Mouse (Mus musculus): ENCODE results near the gene Fzr1. TPM values are rescaled to one million over a fixed set of nuclear protein-coding genes. Genes with fewer than 3 reads are reported as not detected.

Gene Fzr1
- polyA plus RNA-seq, 1 experiment from 2014 or later, result 90.9 TPM

GRCm38 (mm10) chr10:81399296-81399695, 21.0 kb upstream of the Fzr1 start:
- Histone ChIP-seq H3K4me1 (peaks cover 67% of the 10 kb centered on the region), H3K27ac (no peak overlapping the region), H3K36me3 (peaks cover 61% of the 10 kb centered on the region), H3K9ac (0 out of 2 replicates have a peak overlapping the region, but pooled peaks have one; percentile 10), H3K27me3 (no peaks in the 10 kb centered on the region), H3K9me3 (no peaks in the 10 kb centered on the region), H3K4me2 (no peak overlapping the region), H3K4me3 (no peak overlapping the region)
- ATAC-seq (ENCODE audit: insufficient number of reproducible peaks, low FRiP score, low TSS enrichment, low read depth), result no peak
- WGBS, result 65% methylated on average over 5 of the region's 5 CpGs

GRCm38 (mm10) chr10:81396749-81397148, 18.4 kb upstream of the Fzr1 start:
- Histone ChIP-seq H3K27ac (peak overlapping the region; percentile 71), H3K9me3 (no peaks in the 10 kb centered on the region), H3K4me2 (no peak overlapping the region), H3K27me3 (no peaks in the 10 kb centered on the region), H3K4me1 (peaks cover 59% of the 10 kb centered on the region), H3K4me3 (no peak overlapping the region), H3K9ac (0 out of 2 replicates have a peak overlapping the region, but pooled peaks have one; percentile 3), H3K36me3 (peaks cover 43% of the 10 kb centered on the region)
- 74% methylated on average over 5 of the region's 5 CpGs for WGBS
- ATAC-seq (ENCODE audit: insufficient number of reproducible peaks, low FRiP score, low TSS enrichment, low read depth), result no peak

GRCm38 (mm10) chr10:81395865-81396264, 17.5 kb upstream of the Fzr1 start:
- H3K4me3 ChIP-seq, result no peak overlapping the region
- H3K36me3 ChIP-seq, result peaks cover 47% of the 10 kb centered on the region
- H3K4me1 ChIP-seq, result peaks cover 50% of the 10 kb centered on the region
- no peak overlapping the region for H3K9ac ChIP-seq
- ATAC-seq (ENCODE audit: insufficient number of reproducible peaks, low FRiP score, low TSS enrichment, low read depth), result no peak
- H3K9me3 ChIP-seq, result no peaks in the 10 kb centered on the region
- peak overlapping the region; percentile 71; the same call in 1 of the 2 replicates for H3K27ac ChIP-seq
- H3K4me2 ChIP-seq, result no peak overlapping the region
- H3K27me3 ChIP-seq, result no peaks in the 10 kb centered on the region
- 73% methylated on average over 4 of the region's 4 CpGs for WGBS

- H3K4me3 ChIP-seq, result no peak overlapping the region
- H3K36me3 ChIP-seq, result peaks cover 39% of the 10 kb centered on the region
- H3K9ac ChIP-seq, result no peak overlapping the region
- no peak overlapping the region for H3K4me2 ChIP-seq
- H3K9me3 ChIP-seq, result no peaks in the 10 kb centered on the region
- H3K27ac ChIP-seq, result no peak overlapping the region
- H3K27me3 ChIP-seq, result no peaks in the 10 kb centered on the region
- H3K4me1 ChIP-seq, result peaks cover 44% of the 10 kb centered on the region
- 12% methylated on average over 5 of the region's 5 CpGs for WGBS
- no peak for ATAC-seq (ENCODE audit: insufficient number of reproducible peaks, low FRiP score, low TSS enrichment, low read depth)
Measured at GRCm38 (mm10) chr10:81395127-81395526, 16.8 kb upstream of the Fzr1 start.

GRCm38 (mm10) chr10:81393456-81394063, 15.2 kb upstream of the Fzr1 start:
- H3K4me1 ChIP-seq, result peaks cover 51% of the 10 kb centered on the region
- H3K4me2 ChIP-seq, result peak overlapping the region; percentile 55
- H3K9ac ChIP-seq, result peak overlapping the region; percentile 33; the same call in 1 of the 2 replicates
- H3K4me3 ChIP-seq, result peak overlapping the region; percentile 29
- H3K27me3 ChIP-seq, result no peaks in the 10 kb centered on the region
- H3K36me3 ChIP-seq, result peaks cover 35% of the 10 kb centered on the region
- H3K27ac ChIP-seq, result peak overlapping the region; percentile 74
- no peak for ATAC-seq (ENCODE audit: insufficient number of reproducible peaks, low FRiP score, low TSS enrichment, low read depth)
- no peaks in the 10 kb centered on the region for H3K9me3 ChIP-seq
- 7% methylated on average over 19 of the region's 19 CpGs for WGBS

GRCm38 (mm10) chr10:81392781-81393185, 14.5 kb upstream of the Fzr1 start, which contains the start of gene Smim24:
Gene Smim24 (plus strand): TSS chr10:81393051.
- H3K27ac ChIP-seq, result peak within 1 kb of the TSS; percentile 74
- 60% methylated on average over 14 of the region's 14 CpGs for WGBS

GRCm38 (mm10) chr10:81392270-81392669, 14.0 kb upstream of the Fzr1 start:
- H3K4me3 ChIP-seq, result no peak overlapping the region
- peaks cover 43% of the 10 kb centered on the region for H3K4me1 ChIP-seq
- no peak for ATAC-seq (ENCODE audit: insufficient number of reproducible peaks, low FRiP score, low TSS enrichment, low read depth)
- no peak overlapping the region for H3K27ac ChIP-seq
- 88% methylated on average over 6 of the region's 6 CpGs for WGBS
- peaks cover 35% of the 10 kb centered on the region for H3K36me3 ChIP-seq
- H3K9ac ChIP-seq, result no peak overlapping the region
- H3K4me2 ChIP-seq, result no peak overlapping the region
- H3K27me3 ChIP-seq, result no peaks in the 10 kb centered on the region
- H3K9me3 ChIP-seq, result no peaks in the 10 kb centered on the region

More at GRCm38 (mm10) chr10:81392781-81393185, 14.5 kb upstream of the Fzr1 start, which contains the start of gene Smim24:
- peaks cover 48% of the 10 kb centered on the region for H3K4me1 ChIP-seq
- peak within 1 kb of the TSS; percentile 55 for H3K4me2 ChIP-seq
- H3K36me3 ChIP-seq, result peaks cover 35% of the 10 kb centered on the region
- H3K9ac ChIP-seq, result peak within 1 kb of the TSS; percentile 33; the same call in 1 of the 2 replicates
- ATAC-seq (ENCODE audit: insufficient number of reproducible peaks, low FRiP score, low TSS enrichment, low read depth), result no peak
- no peaks in the 10 kb centered on the region for H3K9me3 ChIP-seq
- H3K4me3 ChIP-seq, result peak within 1 kb of the TSS; percentile 29
- H3K27me3 ChIP-seq, result no peaks in the 10 kb centered on the region

- 89% methylated on average over 13 of the region's 13 CpGs for WGBS
- no peak overlapping the region for H3K4me3 ChIP-seq
- no peaks in the 10 kb centered on the region for H3K9me3 ChIP-seq
- ATAC-seq (ENCODE audit: insufficient number of reproducible peaks, low FRiP score, low TSS enrichment, low read depth), result no peak
- peaks cover 40% of the 10 kb centered on the region for H3K4me1 ChIP-seq
- no peak overlapping the region for H3K9ac ChIP-seq
- peaks cover 44% of the 10 kb centered on the region for H3K36me3 ChIP-seq
- H3K27me3 ChIP-seq, result no peaks in the 10 kb centered on the region
- H3K27ac ChIP-seq, result no peak overlapping the region
- H3K4me2 ChIP-seq, result no peak overlapping the region
Measured at GRCm38 (mm10) chr10:81390678-81390965, 12.3 kb upstream of the Fzr1 start.

- peaks cover 44% of the 10 kb centered on the region for H3K36me3 ChIP-seq
- H3K9ac ChIP-seq, result no peak overlapping the region
- no peaks in the 10 kb centered on the region for H3K9me3 ChIP-seq
- H3K27me3 ChIP-seq, result no peaks in the 10 kb centered on the region
- no peak overlapping the region for H3K4me3 ChIP-seq
- no peak overlapping the region for H3K4me2 ChIP-seq
- peaks cover 43% of the 10 kb centered on the region for H3K4me1 ChIP-seq
- WGBS, result 61% methylated on average over 23 of the region's 23 CpGs
- H3K27ac ChIP-seq, result no peak overlapping the region
- ATAC-seq (ENCODE audit: insufficient number of reproducible peaks, low FRiP score, low TSS enrichment, low read depth), result 0 out of 2 replicates have a peak, but pooled peaks have one; percentile 31
Measured at GRCm38 (mm10) chr10:81389801-81390677, 11.7 kb upstream of the Fzr1 start.

- H3K36me3 ChIP-seq, result peaks cover 44% of the 10 kb centered on the region
- H3K4me3 ChIP-seq, result no peak overlapping the region
- no peak overlapping the region for H3K9ac ChIP-seq
- H3K9me3 ChIP-seq, result no peaks in the 10 kb centered on the region
- ATAC-seq (ENCODE audit: insufficient number of reproducible peaks, low FRiP score, low TSS enrichment, low read depth), result no peak
- WGBS, result 59% methylated on average over 3 of the region's 3 CpGs
- no peak overlapping the region for H3K4me2 ChIP-seq
- peaks cover 42% of the 10 kb centered on the region for H3K4me1 ChIP-seq
- H3K27me3 ChIP-seq, result no peaks in the 10 kb centered on the region
- no peak overlapping the region for H3K27ac ChIP-seq
Measured at GRCm38 (mm10) chr10:81389373-81389772, 11.1 kb upstream of the Fzr1 start.

GRCm38 (mm10) chr10:81388505-81389055, 10.3 kb upstream of the Fzr1 start, which contains the start of gene Gm48552:
Gene Gm48552 (plus strand): TSS chr10:81389005.
- no peaks in the 10 kb centered on the region for H3K9me3 ChIP-seq
- no peaks in the 10 kb centered on the region for H3K27me3 ChIP-seq
- no peak within 1 kb of the TSS for H3K9ac ChIP-seq
- peaks cover 44% of the 10 kb centered on the region for H3K36me3 ChIP-seq
- 87% methylated on average over 5 of the region's 5 CpGs for WGBS
- H3K4me3 ChIP-seq, result no peak within 1 kb of the TSS
- ATAC-seq (ENCODE audit: insufficient number of reproducible peaks, low FRiP score, low TSS enrichment, low read depth), result no peak
- no peak within 1 kb of the TSS for H3K27ac ChIP-seq
- H3K4me1 ChIP-seq, result peaks cover 36% of the 10 kb centered on the region
- H3K4me2 ChIP-seq, result no peak within 1 kb of the TSS

GRCm38 (mm10) chr10:81387716-81388115, 9.4 kb upstream of the Fzr1 start:
- H3K27me3 ChIP-seq, result no peaks in the 10 kb centered on the region
- 92% methylated on average over 20 of the region's 20 CpGs for WGBS
- no peak overlapping the region for H3K27ac ChIP-seq
- H3K9ac ChIP-seq, result no peak overlapping the region
- H3K4me3 ChIP-seq, result no peak overlapping the region
- H3K4me2 ChIP-seq, result no peak overlapping the region
- ATAC-seq (ENCODE audit: insufficient number of reproducible peaks, low FRiP score, low TSS enrichment, low read depth), result no peak
- H3K9me3 ChIP-seq, result no peaks in the 10 kb centered on the region
- peaks cover 27% of the 10 kb centered on the region for H3K4me1 ChIP-seq
- H3K36me3 ChIP-seq, result peaks cover 44% of the 10 kb centered on the region

All from limb, embryonic 15.5 days (tissue).